Mouse (Mus musculus) limb, embryonic 14.5 days (tissue): ENCODE data around the gene Ccdc171. TPM values are rescaled to one million over a fixed set of nuclear protein-coding genes. Genes with fewer than 3 reads are reported as not detected.

ENCODE experiments used
- ATAC-seq: fragments of 200-750 bp; cut with Nextera tagmentation; 2 replicates; pipeline ENCODE4 v1.8.0; 2017; ENCODE audit warnings: low read depth, moderate number of reproducible peaks, moderate TSS enrichment; ENCODE audit not compliant: low FRiP score
- DNase-seq: peaks from one replicate; pipeline ENCODE4 v3.0.0-alpha.2; 2015; ENCODE audit warnings: low spot score
- H3K27ac ChIP-seq: fragments of 300-500 bp; sonication (generic); replicated peaks from 2 replicates; pipeline ENCODE4 v1.5.1; 2014; ENCODE audit warnings: low read depth, mild to moderate bottlenecking, low read length, moderate library complexity, mixed read lengths
- H3K27me3 ChIP-seq: fragments of 300-500 bp; sonication (generic); 2 replicates; pipeline ENCODE4 v1.6.1; 2014; ENCODE audit warnings: low read length, mixed read lengths; ENCODE audit not compliant: control insufficient read depth, insufficient read depth
- H3K36me3 ChIP-seq: fragments of 300-500 bp; sonication (generic); 2 replicates; pipeline ENCODE4 v1.6.1; 2014; ENCODE audit warnings: mild to moderate bottlenecking, low read length, moderate library complexity, mixed read lengths; ENCODE audit not compliant: control insufficient read depth, insufficient read depth
- H3K4me1 ChIP-seq: fragments of 300-500 bp; sonication (generic); 2 replicates; pipeline ENCODE4 v1.6.1; 2014; ENCODE audit warnings: antibody characterized with exemption, low read length, mixed read lengths; ENCODE audit not compliant: control insufficient read depth, insufficient read depth
- H3K4me2 ChIP-seq: fragments of 300-500 bp; sonication (generic); replicated peaks from 2 replicates; pipeline ENCODE4 v1.6.1; 2014; ENCODE audit warnings: low read depth, mild to moderate bottlenecking, low read length, moderate library complexity; ENCODE audit not compliant: severe bottlenecking
- H3K4me3 ChIP-seq: fragments of 300-500 bp; sonication (generic); replicated peaks from 2 replicates; pipeline ENCODE4 v1.5.1; 2014; ENCODE audit warnings: low read length
- H3K9ac ChIP-seq: fragments of 300-500 bp; sonication (generic); 2 replicates; pipeline ENCODE4 v1.6.1; 2014; ENCODE audit warnings: mild to moderate bottlenecking, low read depth, low read length, moderate library complexity; ENCODE audit not compliant: severe bottlenecking
- H3K9me3 ChIP-seq: fragments of 300-500 bp; sonication (generic); 2 replicates; pipeline ENCODE4 v1.6.1; 2016; ENCODE audit warnings: low read length; ENCODE audit not compliant: control insufficient read depth
- POLR2A ChIP-seq: fragments of 200-500 bp; IDR thresholded peaks from 2 replicates; pipeline ENCODE4 v1.8.0; 2012; ENCODE audit warnings: inconsistent platforms, mild to moderate bottlenecking, moderate library complexity, borderline replicate concordance; ENCODE audit not compliant: insufficient read depth, insufficient read length; ENCODE audit errors: extremely low read depth
- WGBS: fragments of 180-500 bp; shearing (Covaris S2); extraction: QIAGEN DNeasy Blood & Tissue Kit; methylation state at CpG from one replicate; pipeline ENCODE4 v1.1.7; 2014; 5-methylcytosine and 5-hydroxymethylcytosine counted together
- polyA plus RNA-seq, 2 experiments: library from polyadenylated mRNA; depleted of rRNA in 1 of 2; stranded (reverse) in 1 of 2; unstranded in 1 of 2; fragments of >200 nt; fragmentation: Nextera tagmentation in 1 of 2; extraction: Ambion mirVana in 1 of 2; gene quantifications; 2 replicates each; pipeline versions ENCODE4 v1.2.1 to v1.2.3; 2012 to 2014

Ccdc171 gene
- polyA plus RNA-seq, 2 experiments = 4.1 to 5.0 TPM

DNA sequence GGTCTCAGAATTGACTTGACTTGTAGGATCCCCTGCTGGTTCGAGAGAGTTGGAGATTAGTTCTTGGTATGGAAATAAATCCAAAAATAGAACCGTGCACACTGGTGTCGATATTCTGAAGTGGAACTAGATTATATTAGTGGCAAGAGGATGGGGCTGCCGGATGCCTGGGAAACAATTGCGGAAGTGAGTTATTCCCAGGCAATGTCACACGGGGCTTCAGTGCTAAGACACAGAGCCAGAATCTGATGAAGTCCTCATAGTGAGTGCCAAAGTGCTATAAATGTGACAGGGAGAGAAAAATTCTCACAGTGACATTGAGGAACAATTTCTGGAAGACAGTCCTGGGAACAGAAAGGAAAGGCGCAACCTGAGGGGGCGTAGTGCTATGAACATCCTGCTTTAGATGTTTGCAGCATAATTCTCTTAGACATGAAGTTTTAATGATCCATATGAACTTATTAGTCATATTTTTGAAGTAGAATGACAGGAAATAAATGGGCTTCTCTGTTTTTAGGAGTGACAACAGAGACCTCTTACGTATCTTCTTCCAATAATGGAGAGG is 376.8 kb downstream of the Ccdc171 start:
- Histone ChIP-seq H3K4me3 (no peak overlapping the region), H3K9ac (no peak overlapping the region), H3K4me2 (no peak overlapping the region), H3K27ac (no peak overlapping the region), H3K9me3 (no peaks in the 10 kb centered on the region), H3K27me3 (no peaks in the 10 kb centered on the region), H3K4me1 (no peaks in the 10 kb centered on the region), H3K36me3 (no peaks in the 10 kb centered on the region)
- no peak for DNase-seq
- WGBS = 84% methylated on average over 9 of the region's 9 CpGs
- no peak for ATAC-seq
- no peak for TF ChIP-seq POLR2A

Other genes starting within 250 kb of the Ccdc171 start
- 2.6 and 3.0 TPM in 2 replicates for gene Ttc39b, start 201.3 kb upstream of the Ccdc171 start, polyA plus RNA-seq (2012; rRNA removed)
- gene Ttc39b, start 201.3 kb upstream of the Ccdc171 start, polyA plus RNA-seq (2014; fragmentation: Nextera tagmentation; extraction: Ambion mirVana) = 3.1 and 4.9 TPM in 2 replicates
- gene Snapc3, start 107.8 kb upstream of the Ccdc171 start, polyA plus RNA-seq (2012; rRNA removed) = 41.2 and 45.3 TPM in 2 replicates
- gene Snapc3, start 107.8 kb upstream of the Ccdc171 start, polyA plus RNA-seq (2014; fragmentation: Nextera tagmentation; extraction: Ambion mirVana) = 39.2 and 42.4 TPM in 2 replicates
- 108 and 120 TPM in 2 replicates for gene Psip1, start 39.1 kb upstream of the Ccdc171 start, polyA plus RNA-seq (2012; rRNA removed)
- 138 and 156 TPM in 2 replicates for gene Psip1, start 39.1 kb upstream of the Ccdc171 start, polyA plus RNA-seq (2014; fragmentation: Nextera tagmentation; extraction: Ambion mirVana)